Mouse (Mus musculus) CH12.LX (cell line): ENCODE data around the gene Ctrl. TPM values are rescaled to one million over a fixed set of nuclear protein-coding genes. Genes with fewer than 3 reads are reported as not detected.

ENCODE experiments used
- DNase-seq: peaks from one replicate; pipeline ENCODE4 v3.0.0-alpha.2; 2013; ENCODE audit errors: extremely low read depth
- H3K27ac ChIP-seq: 2 replicates; pipeline ENCODE4 v1.5.1; 2012; ENCODE audit warnings: low read depth, mild to moderate bottlenecking, control low read depth, moderate library complexity; ENCODE audit not compliant: insufficient read depth
- H3K27me3 ChIP-seq: replicated peaks from 2 replicates; pipeline ENCODE3; 2012; ENCODE audit warnings: inconsistent platforms
- H3K36me3 ChIP-seq, 2 experiments: replicated peaks in 1 of 2; 2 replicates each; pipeline versions ENCODE3 to v1.6.1; 2012; ENCODE audit warnings: inconsistent platforms in 1 of 2, low read length in 1 of 2, mild to moderate bottlenecking in 1 of 2, mixed read lengths in 1 of 2, moderate library complexity in 1 of 2; ENCODE audit not compliant: control insufficient read depth in 1 of 2, insufficient read depth in 1 of 2
- H3K4me1 ChIP-seq, 2 experiments: 2 replicates each; pipeline ENCODE4 v1.6.1; 2012; ENCODE audit warnings: inconsistent platforms in 1 of 2, moderate library complexity in 1 of 2; ENCODE audit not compliant: insufficient read depth in 2 of 2, control insufficient read depth in 1 of 2
- H3K4me2 ChIP-seq: 2 replicates; pipeline ENCODE4 v1.6.1; 2012; ENCODE audit warnings: low read depth, mild to moderate bottlenecking, control low read depth; ENCODE audit not compliant: poor library complexity, insufficient read depth, severe bottlenecking
- H3K4me3 ChIP-seq, 3 experiments: fragments of 150-350 bp in 1 of 3; sonication (generic) in 1 of 3; replicated peaks in 1 of 3; 2 replicates each; pipeline versions ENCODE3 to v1.5.1; 2011 to 2012; ENCODE audit warnings: low read depth in 2 of 3, low read length in 2 of 3, mild to moderate bottlenecking in 2 of 3, moderate library complexity in 2 of 3, control low read depth in 1 of 3, improper control_type of control experiment in 1 of 3, inconsistent platforms in 1 of 3, mixed read lengths in 1 of 3; ENCODE audit not compliant: poor library complexity in 1 of 3
- H3K79me2 ChIP-seq: replicated peaks from 2 replicates; pipeline ENCODE4 v1.6.1; 2012; ENCODE audit warnings: mild to moderate bottlenecking, moderate library complexity; ENCODE audit not compliant: control insufficient read depth, poor library complexity, insufficient read depth, severe bottlenecking; ENCODE audit errors: extremely low read depth
- H3K9ac ChIP-seq: 2 replicates; pipeline ENCODE4 v1.6.1; 2012; ENCODE audit warnings: low read depth, mild to moderate bottlenecking, control low read depth, moderate library complexity; ENCODE audit not compliant: insufficient read depth
- H3K9me3 ChIP-seq: replicated peaks from 2 replicates; pipeline ENCODE3; 2012; ENCODE audit warnings: low read length, inconsistent platforms, mixed read lengths
- BHLHE40 ChIP-seq: IDR thresholded peaks from 2 replicates; pipeline ENCODE4 v1.6.1; 2011; ENCODE audit warnings: mild to moderate bottlenecking, low read depth, low read length, improper control_type of control experiment
- CHD2 ChIP-seq: IDR thresholded peaks from 2 replicates; pipeline ENCODE4 v1.6.1; 2011; ENCODE audit warnings: low read length, improper control_type of control experiment
- E2F4 ChIP-seq: IDR thresholded peaks from 2 replicates; pipeline ENCODE4 v1.6.1; 2011; ENCODE audit warnings: low read depth, low read length, improper control_type of control experiment; ENCODE audit not compliant: insufficient replicate concordance
- EP300 ChIP-seq: IDR thresholded peaks from 2 replicates; pipeline ENCODE4 v1.6.1; 2011; ENCODE audit warnings: low read length, improper control_type of control experiment
- GABPA ChIP-seq: IDR thresholded peaks from 2 replicates; pipeline ENCODE4 v1.6.1; 2012; ENCODE audit warnings: low read depth, low read length, improper control_type of control experiment, inconsistent platforms; ENCODE audit not compliant: insufficient replicate concordance
- HCFC1 ChIP-seq: IDR thresholded peaks from 2 replicates; pipeline ENCODE4 v1.6.1; 2012; ENCODE audit warnings: low read depth, mild to moderate bottlenecking, inconsistent platforms, low read length, improper control_type of control experiment
- IRF4 ChIP-seq: IDR thresholded peaks from 2 replicates; pipeline ENCODE4 v1.6.1; 2014; ENCODE audit warnings: low read depth, mild to moderate bottlenecking, inconsistent platforms, low read length, improper control_type of control experiment
- JUND ChIP-seq: conservative IDR thresholded peaks from 2 replicates; pipeline ENCODE4 v1.6.1; 2011; ENCODE audit warnings: low read depth, low read length, improper control_type of control experiment
- KAT2A ChIP-seq: IDR thresholded peaks from 2 replicates; pipeline ENCODE4 v1.6.1; 2012; ENCODE audit warnings: low read length, improper control_type of control experiment, inconsistent platforms; ENCODE audit not compliant: insufficient replicate concordance
- MAX ChIP-seq: IDR thresholded peaks from 2 replicates; pipeline ENCODE4 v1.6.1; 2011; ENCODE audit warnings: low read length, improper control_type of control experiment
- MXI1 ChIP-seq: IDR thresholded peaks from 2 replicates; pipeline ENCODE4 v1.6.1; 2011; ENCODE audit warnings: mild to moderate bottlenecking, low read depth, low read length, improper control_type of control experiment
- NELFE ChIP-seq: IDR thresholded peaks from 2 replicates; pipeline ENCODE4 v1.6.1; 2011; ENCODE audit warnings: low read depth, low read length, improper control_type of control experiment
- PAX5 ChIP-seq: IDR thresholded peaks from 2 replicates; pipeline ENCODE4 v1.6.1; 2012; ENCODE audit warnings: low read length, inconsistent platforms, mixed read lengths
- POLR2A ChIP-seq: IDR thresholded peaks from 2 replicates; pipeline ENCODE4 v1.6.1; 2011; ENCODE audit warnings: low read depth, mild to moderate bottlenecking, improper control_type of control experiment, low read length
- POLR2AphosphoS2 ChIP-seq: IDR thresholded peaks from 2 replicates; pipeline ENCODE4 v1.6.1; 2011; ENCODE audit warnings: low read depth, low read length, improper control_type of control experiment
- SIN3A ChIP-seq: IDR thresholded peaks from 2 replicates; pipeline ENCODE4 v1.6.1; 2012; ENCODE audit warnings: low read length, improper control_type of control experiment, inconsistent platforms
- TBP ChIP-seq: conservative IDR thresholded peaks from 2 replicates; pipeline ENCODE4 v1.6.1; 2011; ENCODE audit warnings: low read depth, low read length, improper control_type of control experiment
- UBTF ChIP-seq: IDR thresholded peaks from 2 replicates; pipeline ENCODE4 v1.6.1; 2012; ENCODE audit warnings: low read depth, mild to moderate bottlenecking, inconsistent platforms, low read length, improper control_type of control experiment, moderate library complexity
- USF2 ChIP-seq: conservative IDR thresholded peaks from 2 replicates; pipeline ENCODE4 v1.6.1; 2011; ENCODE audit warnings: low read depth, low read length, improper control_type of control experiment
- ZC3H11A ChIP-seq: IDR thresholded peaks from 2 replicates; pipeline ENCODE4 v1.6.1; 2012; ENCODE audit warnings: low read depth, mild to moderate bottlenecking, inconsistent platforms, low read length, improper control_type of control experiment
- ZKSCAN1 ChIP-seq: IDR thresholded peaks from 2 replicates; pipeline ENCODE4 v1.6.1; 2012; ENCODE audit warnings: low read depth, inconsistent platforms, low read length, improper control_type of control experiment, borderline replicate concordance
- ZNF384 ChIP-seq: IDR thresholded peaks from 2 replicates; pipeline ENCODE4 v1.6.1; 2012; ENCODE audit warnings: low read depth, low read length, improper control_type of control experiment, inconsistent platforms
- dilution Hi-C: fragments of 300-500 bp; cut with MboI; formaldehyde crosslinking; loops from 2 replicates; pipeline ENCODE4 v1.14.3; 2020; ENCODE audit warnings: low sequenced_read_pairs; ENCODE audit not compliant: extremely low pct_unique_long_range_greater_than_20kb, extremely low pct_ligation_motif_present
- in situ Hi-C: fragments of 300-500 bp; cut with MboI; formaldehyde crosslinking; loops from 3 replicates; pipeline ENCODE4 v1.14.3; 2019; ENCODE audit warnings: low sequenced_read_pairs, low pct_ligation_motif_present, low pct_unique_long_range_greater_than_20kb, mixed read lengths
- polyA plus RNA-seq: library from polyadenylated mRNA; unstranded; fragments of >175 nt; gene quantifications from 2 replicates; pipeline ENCODE4 v1.2.1, GENCODE M21; 2012; ENCODE audit warnings: low read depth; ENCODE audit not compliant: insufficient read length
- total RNA-seq, 2 experiments: library from RNA; depleted of rRNA; stranded (reverse); fragments of 300-350 nt in 1 of 2; fragments of >200 nt in 1 of 2; gene quantifications; 2 replicates each; pipeline ENCODE4 v1.2.3; 2012 to 2014

Gene Ctrl
- total and polyA plus RNA-seq, 3 experiments: 1.3 to 5.3 (median 2.0) TPM

- DNase-seq: no peak
- dilution Hi-C loops: no loop called here
- H3K36me3 ChIP-seq: no peaks in the 10 kb centered on the region
- in situ Hi-C loops: no loop called here
- H3K79me2 ChIP-seq: no peaks in the 10 kb centered on the region
- no peak for TF ChIP-seq GABPA
- TF ChIP-seq E2F4: no peak
- no peak for TF ChIP-seq ZNF384
- TF ChIP-seq CHD2: no peak
- TF ChIP-seq MXI1: no peak
- H3K4me2 ChIP-seq: no peak overlapping the region
- no peak overlapping the region for H3K9ac ChIP-seq
- H3K4me3 ChIP-seq: no peak overlapping the region
- H3K27ac ChIP-seq: no peak overlapping the region
- H3K4me1 ChIP-seq: no peaks in the 10 kb centered on the region; a peak in 1 of 4 replicates
- peaks cover 18% of the 10 kb centered on the region for H3K27me3 ChIP-seq
- no peaks in the 10 kb centered on the region for H3K9me3 ChIP-seq
Observed at GRCm38 (mm10) chr8:105971019-105971720, 37.5 kb upstream of the Ctrl start.

DNA sequence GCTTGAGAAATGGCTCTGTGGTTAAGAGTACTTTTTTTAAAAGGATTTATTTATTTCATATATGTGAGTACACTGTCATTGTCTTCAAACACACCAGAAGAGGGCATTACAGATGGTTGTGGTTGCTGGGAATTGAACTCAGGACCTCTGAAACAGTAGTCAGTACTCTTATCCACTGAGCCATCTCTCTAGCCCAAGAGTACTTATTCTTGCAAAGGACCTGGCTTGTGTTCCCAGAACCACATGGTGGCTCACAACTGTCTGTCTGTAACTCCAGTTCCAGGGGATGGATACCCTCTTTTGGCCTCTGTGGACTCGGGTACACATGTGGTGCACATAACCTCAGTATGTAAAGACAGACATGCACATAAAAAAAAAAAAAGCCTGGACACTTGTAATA is 35.7 kb upstream of the Ctrl start:
- Histone ChIP-seq H3K4me1 (peaks cover 6 to 10% of the 10 kb centered on the region in 2 experiments), H3K79me2 (no peaks in the 10 kb centered on the region), H3K36me3 (no peaks in the 10 kb centered on the region), H3K9me3 (no peaks in the 10 kb centered on the region), H3K9ac (no peak overlapping the region), H3K27ac (no peak overlapping the region), H3K4me3 (no peak overlapping the region), H3K4me2 (no peak overlapping the region), H3K27me3 (peaks cover 20% of the 10 kb centered on the region)
- in situ Hi-C loops: no loop called here
- DNase-seq: no peak
- dilution Hi-C loops: no loop called here
- TF ChIP-seq BHLHE40 (no peak), POLR2AphosphoS2 (no peak), IRF4 (no peak), TBP (peak; percentile 88), POLR2A (no peak), PAX5 (no peak), USF2 (no peak)

GRCm38 (mm10) chr8:105966692-105967311 is 33.1 kb upstream of the Ctrl start:
- no peaks in the 10 kb centered on the region for H3K9me3 ChIP-seq
- no peak overlapping the region for H3K9ac ChIP-seq
- H3K4me1 ChIP-seq: peaks cover 6 to 12% of the 10 kb centered on the region in 2 experiments
- in situ Hi-C loops: no loop called here
- dilution Hi-C loops: no loop called here
- H3K4me3 ChIP-seq: no peak overlapping the region
- TF ChIP-seq PAX5: no peak
- no peak for TF ChIP-seq KAT2A
- TF ChIP-seq SIN3A: no peak
- no peak for TF ChIP-seq JUND
- no peak for TF ChIP-seq ZC3H11A
- TF ChIP-seq NELFE: no peak
- no peak for TF ChIP-seq ZKSCAN1
- TF ChIP-seq BHLHE40: no peak
- TF ChIP-seq ZNF384: no peak
- no peak for TF ChIP-seq UBTF
- TF ChIP-seq HCFC1: no peak
- no peak for TF ChIP-seq MAX
- TF ChIP-seq EP300: no peak
- TF ChIP-seq E2F4: no peak
- no peaks in the 10 kb centered on the region for H3K79me2 ChIP-seq
- DNase-seq: no peak
- peaks cover 19% of the 10 kb centered on the region for H3K27me3 ChIP-seq
- no peak overlapping the region for H3K27ac ChIP-seq
- no peaks in the 10 kb centered on the region for H3K36me3 ChIP-seq
- no peak overlapping the region for H3K4me2 ChIP-seq
